Mouse (Mus musculus) lung, embryonic 15.5 days (tissue): ENCODE results near the gene Zfp13. TPM values are rescaled to one million over a fixed set of nuclear protein-coding genes. Genes with fewer than 3 reads are reported as not detected.
A peak's percentile ranks its signal among the peaks of the same experiment; 100 is the strongest.

Experiments
- ATAC-seq: fragments of 200-750 bp; cut with Nextera tagmentation; 2 replicates; pipeline ENCODE4 v1.8.0; 2017; ENCODE audit warnings: moderate number of reproducible peaks, borderline replicate concordance; ENCODE audit not compliant: low FRiP score, low TSS enrichment; ENCODE audit errors: extremely low read depth
- H3K27ac ChIP-seq: fragments of 300-500 bp; sonication (generic); 2 replicates; pipeline ENCODE4 v1.5.1; 2015; ENCODE audit warnings: moderate library complexity, mild to moderate bottlenecking, inconsistent platforms
- H3K27me3 ChIP-seq: fragments of 300-500 bp; sonication (generic); 2 replicates; pipeline ENCODE4 v1.6.1; 2015; ENCODE audit warnings: inconsistent platforms
- H3K36me3 ChIP-seq: fragments of 300-500 bp; sonication (generic); 2 replicates; pipeline ENCODE4 v1.6.1; 2015; ENCODE audit warnings: inconsistent platforms
- H3K4me1 ChIP-seq: fragments of 300-500 bp; sonication (generic); 2 replicates; pipeline ENCODE4 v1.6.1; 2015; ENCODE audit warnings: inconsistent platforms
- H3K4me2 ChIP-seq: fragments of 300-500 bp; sonication (generic); 2 replicates; pipeline ENCODE4 v1.6.1; 2015; ENCODE audit warnings: inconsistent platforms, mild to moderate bottlenecking, moderate library complexity
- H3K4me3 ChIP-seq: fragments of 300-500 bp; sonication (generic); 2 replicates; pipeline ENCODE4 v1.5.1; 2015; ENCODE audit warnings: mild to moderate bottlenecking, inconsistent platforms
- H3K9ac ChIP-seq: fragments of 300-500 bp; sonication (generic); 2 replicates; pipeline ENCODE4 v1.6.1; 2015; ENCODE audit warnings: inconsistent platforms
- H3K9me3 ChIP-seq: fragments of 300-500 bp; sonication (generic); 2 replicates; pipeline ENCODE4 v1.6.1; 2016; ENCODE audit warnings: inconsistent platforms
- WGBS: fragments of 180-500 bp; shearing (Covaris S2); methylation state at CpG from one replicate; pipeline ENCODE4 v1.1.7; 2015; 5-methylcytosine and 5-hydroxymethylcytosine counted together
- polyA plus RNA-seq: library from polyadenylated mRNA; unstranded; fragments of >200 nt; fragmentation: Nextera tagmentation; extraction: Ambion mirVana; gene quantifications from 2 replicates; pipeline ENCODE4 v1.2.1, GENCODE M21; 2015

Gene Zfp13
- polyA plus RNA-seq, 1 experiment from 2014 or later: 15.3 TPM

DNA sequence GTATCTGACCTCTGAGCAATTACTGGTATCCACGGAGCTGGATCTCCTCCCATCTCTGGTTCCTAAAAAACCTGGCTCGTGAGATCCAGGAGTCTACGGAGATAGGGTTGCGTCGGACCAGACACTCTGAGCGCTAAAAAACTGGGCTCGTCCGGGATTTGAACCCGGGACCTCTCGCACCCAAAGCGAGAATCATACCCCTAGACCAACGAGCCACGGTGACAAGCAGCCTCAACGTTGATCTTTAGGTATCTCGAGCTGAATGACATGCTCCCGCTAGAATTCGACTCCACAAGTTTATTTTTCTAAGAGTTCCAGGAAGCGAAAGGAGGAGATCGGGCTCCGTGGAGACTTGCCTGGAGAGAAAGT, 53.0 kb downstream of the Zfp13 start:
- ATAC-seq: peak; percentile 43; the same call in 1 of the 2 replicates
- peak overlapping the region; percentile 52 for H3K4me2 ChIP-seq
- peak overlapping the region; percentile 85 for H3K4me3 ChIP-seq
- no peaks in the 10 kb centered on the region for H3K9me3 ChIP-seq
- H3K36me3 ChIP-seq: no peaks in the 10 kb centered on the region
- H3K27me3 ChIP-seq: no peaks in the 10 kb centered on the region
- peaks cover 31% of the 10 kb centered on the region for H3K4me1 ChIP-seq
- H3K9ac ChIP-seq: peak overlapping the region; percentile 61
- WGBS: 0% methylated on average over 20 of the region's 20 CpGs
- peak overlapping the region; percentile 88 for H3K27ac ChIP-seq

DNA sequence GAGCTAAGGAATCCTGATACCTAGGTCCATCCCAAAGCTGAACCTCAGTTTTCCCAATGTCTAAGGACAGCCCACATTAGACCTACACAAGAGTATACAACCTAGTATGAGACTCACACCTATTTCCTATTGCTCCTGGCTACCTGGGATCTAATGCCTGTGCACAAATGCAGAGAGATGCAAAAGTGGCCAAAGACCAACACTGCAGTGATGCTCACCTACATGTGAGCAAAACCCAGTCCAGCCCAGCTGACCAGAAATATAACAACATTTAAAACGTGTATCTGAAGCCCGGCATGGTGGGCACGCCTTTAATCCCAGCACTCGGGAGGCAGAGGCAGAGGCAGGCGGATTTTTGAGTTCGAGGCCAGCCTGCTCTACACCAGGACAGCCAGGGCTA, 53.4 kb downstream of the Zfp13 start:
- no peak overlapping the region for H3K9ac ChIP-seq
- no peak for ATAC-seq
- H3K27me3 ChIP-seq: no peaks in the 10 kb centered on the region
- no peaks in the 10 kb centered on the region for H3K9me3 ChIP-seq
- H3K4me1 ChIP-seq: peaks cover 26% of the 10 kb centered on the region
- H3K4me3 ChIP-seq: peak overlapping the region; percentile 85
- H3K27ac ChIP-seq: no peak overlapping the region
- H3K36me3 ChIP-seq: no peaks in the 10 kb centered on the region
- H3K4me2 ChIP-seq: peak overlapping the region; percentile 52
- WGBS: 13% methylated on average over 6 of the region's 6 CpGs

DNA sequence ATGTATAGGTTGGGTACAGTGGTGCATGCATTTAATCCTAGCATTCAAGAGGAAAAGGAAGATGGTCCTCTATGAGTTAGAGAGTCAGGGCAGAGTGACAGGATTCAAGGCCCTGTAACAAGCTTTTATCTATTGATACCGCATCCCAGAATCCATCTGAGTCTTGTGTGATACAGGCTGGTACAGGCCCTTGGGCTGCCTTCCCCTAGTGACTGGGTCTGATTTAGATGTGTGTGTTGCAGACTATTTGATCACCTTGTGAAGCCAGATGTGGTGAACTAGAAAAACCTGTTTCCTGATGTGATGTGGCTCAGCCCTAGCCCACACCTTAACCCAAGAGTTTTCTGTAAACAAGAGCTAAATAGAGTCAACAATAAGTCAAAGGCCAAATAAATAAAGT, 54.5 kb downstream of the Zfp13 start:
- Histone ChIP-seq H3K27ac (no peak overlapping the region), H3K27me3 (peaks cover 5% of the 10 kb centered on the region; the same call in 1 of the 2 replicates), H3K4me1 (peaks cover 26% of the 10 kb centered on the region), H3K36me3 (no peaks in the 10 kb centered on the region), H3K9me3 (no peaks in the 10 kb centered on the region), H3K4me2 (no peak overlapping the region), H3K9ac (no peak overlapping the region), H3K4me3 (no peak overlapping the region)
- no peak for ATAC-seq
- 77% methylated on average over 1 of the region's 1 CpGs for WGBS

DNA sequence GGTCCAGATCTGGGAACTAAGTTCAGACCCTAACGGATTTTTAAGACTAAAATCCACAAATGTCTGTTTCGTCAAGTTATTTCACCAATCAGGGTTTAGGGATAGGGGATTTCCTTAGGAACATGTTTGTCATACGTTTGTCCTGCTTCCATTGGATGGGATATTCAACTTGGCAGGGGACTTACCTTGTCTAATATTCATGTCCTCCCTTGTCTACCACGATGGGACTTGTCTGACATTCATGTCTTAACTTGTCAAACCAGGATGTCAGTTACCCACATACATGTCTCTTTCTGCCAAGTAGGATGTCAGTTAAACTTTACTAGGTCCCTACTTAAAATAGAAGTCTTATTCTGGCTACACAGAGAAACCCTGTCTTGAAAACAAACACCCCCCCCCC, 55.3 kb downstream of the Zfp13 start:
- no peak for ATAC-seq
- Histone ChIP-seq H3K9me3 (no peaks in the 10 kb centered on the region), H3K4me3 (no peak overlapping the region), H3K4me1 (peaks cover 21% of the 10 kb centered on the region), H3K9ac (no peak overlapping the region), H3K36me3 (no peaks in the 10 kb centered on the region), H3K4me2 (no peak overlapping the region), H3K27ac (no peak overlapping the region), H3K27me3 (peaks cover 11% of the 10 kb centered on the region)
- WGBS: 69% methylated on average over 4 of the region's 4 CpGs

DNA sequence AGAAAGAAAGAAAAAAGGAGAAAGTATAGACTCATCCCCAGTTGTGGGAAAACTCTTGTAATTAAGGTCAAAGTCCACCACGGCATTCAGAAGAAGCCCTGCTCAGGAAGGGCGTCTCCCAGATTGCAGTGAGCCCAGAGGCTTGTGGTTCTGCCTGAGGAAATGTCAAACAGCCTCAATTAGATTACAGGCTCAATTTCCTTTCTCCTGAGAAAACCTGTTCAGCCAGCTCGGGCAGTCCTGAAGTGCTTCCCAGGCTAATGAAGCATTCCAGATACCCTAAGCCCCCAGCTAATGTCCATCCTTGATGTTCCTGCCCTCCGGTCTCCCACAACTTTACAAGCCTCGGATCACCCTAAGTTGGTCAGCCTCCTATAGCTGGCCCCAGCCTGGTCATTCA, 56.0 kb downstream of the Zfp13 start:
- H3K4me2 ChIP-seq: peak overlapping the region; percentile 34; the same call in 1 of the 2 replicates
- WGBS: 43% methylated on average over 5 of the region's 5 CpGs
- H3K9ac ChIP-seq: no peak overlapping the region
- no peak overlapping the region for H3K4me3 ChIP-seq
- peaks cover 17% of the 10 kb centered on the region for H3K27me3 ChIP-seq
- no peaks in the 10 kb centered on the region for H3K9me3 ChIP-seq
- no peaks in the 10 kb centered on the region for H3K36me3 ChIP-seq
- H3K27ac ChIP-seq: 0 out of 2 replicates have a peak overlapping the region, but pooled peaks have one; percentile 29
- peaks cover 25% of the 10 kb centered on the region for H3K4me1 ChIP-seq
- no peak for ATAC-seq

GRCm38 (mm10) chr17:23542835-23543234, 56.5 kb downstream of the Zfp13 start:
- 39% methylated on average over 4 of the region's 4 CpGs for WGBS

GRCm38 (mm10) chr17:23542004-23542720, 57.1 kb downstream of the Zfp13 start:
- Histone ChIP-seq H3K27ac (no peak overlapping the region), H3K4me3 (0 out of 2 replicates have a peak overlapping the region, but pooled peaks have one; percentile 1), H3K9ac (0 out of 2 replicates have a peak overlapping the region, but pooled peaks have one; percentile 7), H3K4me2 (peak overlapping the region; percentile 36), H3K9me3 (no peaks in the 10 kb centered on the region), H3K36me3 (no peaks in the 10 kb centered on the region), H3K4me1 (peaks cover 33% of the 10 kb centered on the region), H3K27me3 (peaks cover 28% of the 10 kb centered on the region)
- WGBS: 22% methylated on average over 12 of the region's 12 CpGs
- no peak for ATAC-seq

More at GRCm38 (mm10) chr17:23542835-23543234, 56.5 kb downstream of the Zfp13 start:
- Histone ChIP-seq H3K27ac (0 out of 2 replicates have a peak overlapping the region, but pooled peaks have one; percentile 1), H3K4me2 (peak overlapping the region; percentile 36; the same call in 1 of the 2 replicates), H3K36me3 (no peaks in the 10 kb centered on the region), H3K9me3 (no peaks in the 10 kb centered on the region), H3K27me3 (peaks cover 22% of the 10 kb centered on the region), H3K4me1 (peaks cover 29% of the 10 kb centered on the region), H3K4me3 (no peak overlapping the region), H3K9ac (no peak overlapping the region)
- ATAC-seq: no peak

DNA sequence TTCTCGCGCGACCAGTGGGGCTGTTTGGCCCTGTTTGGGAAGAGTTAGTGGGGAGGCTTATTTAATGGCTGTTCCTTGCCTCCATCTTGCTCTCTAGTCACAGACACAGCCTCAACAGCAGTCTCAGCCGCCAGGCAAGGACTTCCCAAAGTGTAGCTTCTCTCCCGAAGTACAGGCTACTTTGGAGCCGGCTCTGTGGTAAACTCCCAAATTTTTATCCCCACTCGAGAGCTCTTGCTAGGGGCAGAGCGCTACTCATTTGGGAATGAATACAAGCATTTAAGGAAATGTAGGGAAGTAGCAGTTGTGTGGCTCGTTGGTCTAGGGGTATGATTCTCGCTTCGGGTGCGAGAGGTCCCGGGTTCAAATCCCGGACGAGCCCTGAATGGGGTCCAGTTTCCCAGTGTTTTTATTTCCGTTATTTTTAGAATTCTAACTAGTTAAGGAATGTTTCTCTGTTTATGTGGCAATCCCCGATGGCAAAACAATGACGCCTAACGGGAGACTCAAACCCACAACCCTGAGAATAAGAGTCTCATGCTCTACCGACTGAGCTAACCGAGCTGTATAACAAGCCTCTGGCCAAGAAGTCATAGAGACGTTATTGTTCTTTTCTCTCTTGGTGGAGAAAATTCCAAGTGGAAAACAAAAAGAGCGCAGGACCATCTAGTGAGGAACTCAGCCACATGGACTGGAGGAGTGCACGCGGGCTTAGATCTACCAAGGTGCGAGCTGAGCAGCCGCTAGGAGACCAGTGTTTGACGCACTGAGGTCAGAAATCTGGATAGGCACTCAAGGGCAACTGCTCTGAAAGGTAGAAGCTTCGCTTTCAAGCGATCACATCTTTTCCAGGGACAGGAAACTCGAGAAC, 58.4 kb downstream of the Zfp13 start:
- peak; percentile 32; the same call in 1 of the 2 replicates for ATAC-seq
- Histone ChIP-seq H3K4me1 (peaks cover 33% of the 10 kb centered on the region), H3K4me3 (peak overlapping the region; percentile 19), H3K36me3 (no peaks in the 10 kb centered on the region), H3K27me3 (peaks cover 30% of the 10 kb centered on the region), H3K9ac (no peak overlapping the region), H3K4me2 (peak overlapping the region; percentile 24), H3K9me3 (no peaks in the 10 kb centered on the region), H3K27ac (no peak overlapping the region)
- 17% methylated on average over 31 of the region's 31 CpGs for WGBS

DNA sequence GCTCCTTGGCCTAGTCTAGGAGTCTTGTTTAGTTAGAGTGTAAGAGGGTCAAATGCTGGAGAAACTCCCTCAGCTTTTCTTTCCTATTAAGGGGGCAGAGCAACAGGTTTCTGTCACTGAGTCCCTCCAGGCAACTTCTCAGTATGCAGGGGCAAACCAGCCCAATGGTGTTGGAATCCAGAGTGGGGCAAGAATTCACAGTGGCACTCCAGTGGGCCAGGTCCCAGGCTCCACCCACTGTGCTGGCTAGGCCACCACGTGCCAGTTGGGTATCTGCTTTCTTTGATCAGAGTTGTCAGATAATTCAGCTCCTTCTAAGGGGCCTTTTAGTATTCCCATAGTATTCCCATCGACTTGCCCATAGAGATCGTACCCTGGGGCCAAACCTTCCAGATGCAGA, 59.2 kb downstream of the Zfp13 start:
- Histone ChIP-seq H3K4me1 (peaks cover 33% of the 10 kb centered on the region), H3K4me2 (peak overlapping the region; percentile 24; the same call in 1 of the 2 replicates), H3K27me3 (peaks cover 31% of the 10 kb centered on the region), H3K4me3 (peak overlapping the region; percentile 19; the same call in 1 of the 2 replicates), H3K27ac (no peak overlapping the region), H3K36me3 (no peaks in the 10 kb centered on the region), H3K9ac (no peak overlapping the region), H3K9me3 (no peaks in the 10 kb centered on the region)
- no peak for ATAC-seq
- WGBS: 35% methylated on average over 3 of the region's 3 CpGs

DNA sequence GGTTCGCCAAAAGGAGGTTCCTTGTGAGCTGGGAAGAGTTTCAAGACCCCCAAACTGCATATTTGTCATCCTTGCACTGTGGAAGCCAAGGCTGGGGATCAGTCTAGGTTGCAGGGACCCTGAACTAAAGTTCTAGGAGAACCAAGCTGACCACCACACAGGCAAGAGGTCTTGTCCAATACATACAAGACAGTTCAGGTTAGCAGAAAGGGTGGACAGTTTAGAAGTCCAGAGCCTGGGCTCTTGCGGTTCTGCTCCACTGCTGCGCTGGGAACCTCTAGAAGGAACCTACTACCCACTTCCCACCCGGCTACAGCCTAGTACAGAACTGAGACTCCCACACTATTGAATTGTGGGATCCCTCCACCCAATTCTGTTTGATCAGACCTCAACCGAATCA, 59.7 kb downstream of the Zfp13 start:
- Histone ChIP-seq H3K36me3 (no peaks in the 10 kb centered on the region), H3K9me3 (no peaks in the 10 kb centered on the region), H3K4me3 (no peak overlapping the region), H3K9ac (no peak overlapping the region), H3K27me3 (peaks cover 36% of the 10 kb centered on the region), H3K4me1 (peaks cover 33% of the 10 kb centered on the region), H3K4me2 (no peak overlapping the region), H3K27ac (no peak overlapping the region)
- ATAC-seq: no peak
- WGBS: 87% methylated on average over 5 of the region's 5 CpGs

GRCm38 (mm10) chr17:23538299-23539015, 60.8 kb downstream of the Zfp13 start:
- H3K4me2 ChIP-seq: peak overlapping the region; percentile 55
- WGBS: 8% methylated on average over 21 of the region's 21 CpGs
- H3K4me3 ChIP-seq: peak overlapping the region; percentile 36
- H3K27me3 ChIP-seq: peaks cover 43% of the 10 kb centered on the region
- no peak for ATAC-seq
- no peaks in the 10 kb centered on the region for H3K9me3 ChIP-seq
- no peak overlapping the region for H3K27ac ChIP-seq
- H3K4me1 ChIP-seq: peaks cover 31% of the 10 kb centered on the region
- H3K9ac ChIP-seq: peak overlapping the region; percentile 25; the same call in 1 of the 2 replicates
- no peaks in the 10 kb centered on the region for H3K36me3 ChIP-seq
